Mouse (Mus musculus): Measurements from ENCODE around the gene Rimkla.
A peak's percentile ranks its signal among the peaks of the same experiment; 100 is the strongest.

The Rimkla gene

GRCm38 (mm10) chr4:119465841-119466240 is 26.6 kb downstream of the Rimkla start:
- DNase-seq = no peak

GRCm38 (mm10) chr4:119463756-119464419 is 28.5 kb downstream of the Rimkla start:
- no peak for DNase-seq

- DNase-seq = peak; percentile 78
Observed at GRCm38 (mm10) chr4:119462858-119463755, 29.3 kb downstream of the Rimkla start.

GRCm38 (mm10) chr4:119462457-119462856 is 30.0 kb downstream of the Rimkla start:
- DNase-seq = no peak

- peak; percentile 57 for DNase-seq
Observed at GRCm38 (mm10) chr4:119460728-119461141, 31.7 kb downstream of the Rimkla start.

- DNase-seq = peak; percentile 34
Observed at GRCm38 (mm10) chr4:119460296-119460695, 32.1 kb downstream of the Rimkla start.

- no peak for DNase-seq
Observed at GRCm38 (mm10) chr4:119453533-119453932, 38.9 kb downstream of the Rimkla start.

GRCm38 (mm10) chr4:119453128-119453527 is 39.3 kb downstream of the Rimkla start:
- no peak for DNase-seq

- no peak for DNase-seq
Observed at GRCm38 (mm10) chr4:119450436-119450835, 42.0 kb downstream of the Rimkla start.

- DNase-seq = no peak
Observed at GRCm38 (mm10) chr4:119447786-119448185, 44.6 kb downstream of the Rimkla start.

GRCm38 (mm10) chr4:119447261-119447660 is 45.2 kb downstream of the Rimkla start:
- no peak for DNase-seq

- no peak for DNase-seq
Observed at GRCm38 (mm10) chr4:119442539-119442938, 49.9 kb downstream of the Rimkla start.

- no peak for DNase-seq
Observed at GRCm38 (mm10) chr4:119441836-119442235, 50.6 kb downstream of the Rimkla start.

GRCm38 (mm10) chr4:119437936-119438335 is 54.5 kb downstream of the Rimkla start:
- DNase-seq = no peak

GRCm38 (mm10) chr4:119430678-119431077 is 61.8 kb downstream of the Rimkla start:
- peak; percentile 76 for DNase-seq

- DNase-seq = no peak
Observed at GRCm38 (mm10) chr4:119427680-119428079, 64.7 kb downstream of the Rimkla start.

- no peak for DNase-seq
Observed at GRCm38 (mm10) chr4:119425601-119426000, 66.8 kb downstream of the Rimkla start.

- no peak for DNase-seq
Observed at GRCm38 (mm10) chr4:119425077-119425476, 67.4 kb downstream of the Rimkla start.

GRCm38 (mm10) chr4:119422294-119422964 is 70.0 kb downstream of the Rimkla start, which contains the start of the genes Ppcs and Zmynd12:
Ppcs (minus strand) TSS chr4:119422420.
Zmynd12 (plus strand) TSS chr4:119422814.
- DNase-seq = peak; percentile 94

- no peak for DNase-seq
Observed at GRCm38 (mm10) chr4:119421921-119422293, 70.5 kb downstream of the Rimkla start.

GRCm38 (mm10) chr4:119421191-119421590 is 71.2 kb downstream of the Rimkla start:
- DNase-seq = no peak

GRCm38 (mm10) chr4:119417894-119418293 is 74.5 kb downstream of the Rimkla start:
- DNase-seq = no peak

- DNase-seq = no peak
Observed at GRCm38 (mm10) chr4:119417270-119417669, 75.2 kb downstream of the Rimkla start.

All from lung, postnatal 36 days (tissue).